Mouse (Mus musculus) lung, adult 2 months (tissue): ENCODE results near the gene Sorcs3.

Source experiments
- CTCF ChIP-seq: fragments of 200-500 bp; IDR thresholded peaks from 2 replicates; pipeline ENCODE4 v1.5.1; 2011; ENCODE audit warnings: mild to moderate bottlenecking, low read length, control low read depth; ENCODE audit not compliant: insufficient read depth
- POLR2A ChIP-seq: fragments of 200-500 bp; IDR thresholded peaks from 2 replicates; pipeline ENCODE4 v1.6.1; 2011; ENCODE audit warnings: low read depth, mild to moderate bottlenecking, control low read depth, low read length, borderline replicate concordance; ENCODE audit errors: extremely low read depth

DNA sequence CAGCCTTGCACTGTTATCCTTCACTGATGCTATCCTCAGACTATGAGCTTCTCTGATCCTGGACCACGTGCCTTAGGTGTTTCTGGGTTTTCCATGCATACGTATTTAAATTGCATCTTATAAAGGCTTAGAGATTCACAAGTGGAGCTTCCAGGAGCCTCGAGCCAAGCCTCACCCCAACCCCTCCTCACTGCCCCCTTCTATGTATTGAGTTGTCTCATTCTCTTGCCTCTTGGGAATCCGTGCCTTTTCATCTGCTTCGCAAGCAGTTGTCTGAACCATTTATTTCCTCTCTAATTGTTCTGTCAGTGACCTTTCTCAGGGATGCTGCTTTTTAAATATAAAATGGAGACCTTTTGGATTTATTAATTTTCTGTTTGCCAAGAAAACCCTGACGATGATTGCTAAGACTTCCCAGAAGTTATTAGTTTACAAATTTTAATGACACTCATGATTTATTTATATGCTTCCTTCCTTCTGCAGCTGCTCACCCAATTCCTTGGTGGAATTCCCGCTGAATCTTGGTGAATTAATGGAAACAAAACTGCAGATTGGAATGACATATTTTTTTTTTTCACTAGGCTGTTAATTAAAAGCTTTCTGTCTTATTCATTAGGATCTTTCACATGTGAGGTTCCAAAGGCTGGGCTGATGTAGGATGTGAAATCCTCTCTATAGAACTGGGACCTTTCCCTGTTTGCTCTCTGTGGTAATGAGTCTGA lies 199.1 kb downstream of the Sorcs3 start:
- TF ChIP-seq POLR2A (no peak), CTCF (no peak)
